8 mouse cellular contexts compared by ENCODE assay signal in the genomic region with DNA sequence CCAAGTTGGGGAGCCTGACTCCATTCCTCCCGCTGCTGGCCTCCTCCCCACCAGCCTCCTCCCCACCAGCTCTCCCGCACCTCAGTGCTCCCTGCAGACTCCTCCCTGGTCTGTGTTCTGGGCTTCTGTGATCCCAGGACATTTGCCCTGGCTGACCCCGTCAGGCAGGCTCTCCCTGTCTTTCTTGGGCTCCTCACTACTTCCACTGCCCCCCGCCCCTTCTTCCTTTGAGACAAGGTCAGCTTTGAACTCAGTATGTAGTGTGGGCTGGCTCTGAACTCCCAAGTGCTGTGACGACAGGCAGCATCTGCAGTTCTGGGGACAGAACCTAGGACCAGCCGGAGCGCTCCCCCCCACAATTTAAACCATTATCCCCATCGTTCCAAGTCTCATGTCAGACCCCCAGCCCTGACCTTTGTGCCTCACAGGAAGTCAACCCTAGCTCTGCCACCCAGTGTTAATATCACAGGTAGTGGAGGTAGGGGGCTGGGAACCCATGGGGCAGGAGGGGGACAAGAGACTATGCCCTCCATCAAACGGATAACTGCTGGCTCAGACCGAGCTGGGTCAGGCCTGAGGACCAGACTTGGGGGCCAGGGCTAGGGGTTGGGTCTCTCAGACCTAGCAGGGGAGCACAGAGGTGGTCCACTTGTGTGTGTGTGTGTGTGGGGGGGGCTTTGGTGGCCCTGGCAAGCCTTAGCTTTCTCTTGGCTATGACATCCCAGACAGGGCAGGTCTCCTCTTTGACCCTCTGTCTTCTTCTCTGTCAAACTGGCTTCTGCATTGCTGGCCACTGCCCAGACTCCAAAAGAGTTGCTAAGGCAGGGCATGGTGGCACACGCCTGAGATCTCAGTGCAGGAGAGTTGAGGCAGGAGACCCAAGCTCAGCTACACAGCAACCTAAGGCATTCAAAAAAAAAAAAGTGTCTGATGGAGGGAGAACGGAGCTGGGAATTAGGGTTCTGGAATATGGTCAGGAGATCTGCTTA. TPM values are rescaled to one million over a fixed set of nuclear protein-coding genes. Genes with fewer than 3 reads are reported as not detected.
DNase-seq lines count a peak whose midpoint lies in the region; ATAC-seq and TF ChIP-seq lines count a peak whose summit lies in the region.

No protein-coding gene starts in this region.

- no peaks in the 10 kb centered on the region for H3K27me3 ChIP-seq in kidney, adult 2 months (replicated peaks; ENCODE audit: control insufficient read depth, insufficient read depth, low read length)
- no peaks in the 10 kb centered on the region for H3K27me3 ChIP-seq in embryonic facial prominence, embryonic 12.5 days
- no peaks in the 10 kb centered on the region; the same call in 1 of the 2 replicates for H3K27me3 ChIP-seq in hindbrain, embryonic 11.5 days (ENCODE audit: control insufficient read depth, insufficient read depth, low read length)
- no peaks in the 10 kb centered on the region for H3K27me3 ChIP-seq in liver, embryonic 16.5 days (ENCODE audit: control insufficient read depth, insufficient read depth, low read depth, low read length)
- no peaks in the 10 kb centered on the region for H3K27me3 ChIP-seq in thymus, adult 2 months (ENCODE audit: control insufficient read depth, insufficient read depth, low read length)

- peak overlapping the region; percentile 87 for H3K27ac ChIP-seq in kidney, adult 2 months (ENCODE audit: insufficient read depth, low read depth, low read length)
- H3K27ac ChIP-seq in embryonic facial prominence, embryonic 12.5 days, result peak overlapping the region; percentile 84
- peak overlapping the region; percentile 37 for H3K27ac ChIP-seq in hindbrain, embryonic 11.5 days (ENCODE audit: low read depth, low read length)
- no peak overlapping the region for H3K27ac ChIP-seq in liver, embryonic 16.5 days (ENCODE audit: low read length)
- H3K27ac ChIP-seq in thymus, adult 2 months (ENCODE audit: control insufficient read depth, insufficient read depth, low read length), result no peak overlapping the region

- no peak for TF ChIP-seq POLR2A in kidney, adult 2 months (IDR thresholded peaks at IDR 0.05; ENCODE audit: low read depth, low read length)
- TF ChIP-seq POLR2A in thymus, adult 2 months (IDR thresholded peaks at IDR 0.05; ENCODE audit: control insufficient read depth, extremely low read depth, insufficient read depth, low read length, poor library complexity), result no peak

- peak overlapping the region; percentile 34 for H3K9ac ChIP-seq in embryonic facial prominence, embryonic 12.5 days
- H3K9ac ChIP-seq in hindbrain, embryonic 11.5 days (ENCODE audit: low read depth, low read length), result peak overlapping the region; percentile 54
- peak overlapping the region; percentile 21 for H3K9ac ChIP-seq in liver, embryonic 16.5 days (ENCODE audit: low read depth, low read length)

- peak overlapping the region; percentile 55 for H3K4me2 ChIP-seq in embryonic facial prominence, embryonic 12.5 days (replicated peaks)
- peak overlapping the region; percentile 73 for H3K4me2 ChIP-seq in hindbrain, embryonic 11.5 days (replicated peaks; ENCODE audit: low read depth, low read length)
- peak overlapping the region; percentile 70 for H3K4me2 ChIP-seq in liver, embryonic 16.5 days (ENCODE audit: low read depth, low read length)

- TF ChIP-seq CTCF in kidney, adult 2 months (conservative IDR thresholded peaks at IDR 0.05; ENCODE audit: insufficient read depth, insufficient read length, low read depth, low read length), result no peak
- TF ChIP-seq CTCF in thymus, adult 2 months (IDR thresholded peaks at IDR 0.05; ENCODE audit: borderline replicate concordance, control insufficient read depth, extremely low read depth, insufficient read depth, low read length, poor library complexity), result no peak

- DNase-seq in kidney, adult 2 months, result no peak
- no peak for DNase-seq in kidney, postnatal 10 days
- DNase-seq in hindbrain, embryonic 11.5 days (ENCODE audit: low spot score), result peak; percentile 16
- DNase-seq in spleen, postnatal 14 days (ENCODE audit: low spot score in 2 of 2), result no peak
- DNase-seq in thymus, adult 2 months, result no peak
- no peak for DNase-seq in thymus, postnatal 4 days

- WGBS in kidney, adult 2 months, result 38% methylated on average over 12 of the region's 12 CpGs
- WGBS in embryonic facial prominence, embryonic 12.5 days, result 43% methylated on average over 12 of the region's 12 CpGs
- 42% methylated on average over 12 of the region's 12 CpGs for WGBS in hindbrain, embryonic 11.5 days
- 47% methylated on average over 12 of the region's 12 CpGs for WGBS in liver, embryonic 16.5 days (ENCODE audit: insufficient replicate concordance)
- WGBS in thymus, adult 2 months, result 79% methylated on average over 12 of the region's 12 CpGs

- H3K4me1 ChIP-seq in kidney, adult 2 months (ENCODE audit: control insufficient read depth, insufficient read depth, low read length), result peaks cover 66% of the 10 kb centered on the region
- peaks cover 58% of the 10 kb centered on the region for H3K4me1 ChIP-seq in embryonic facial prominence, embryonic 12.5 days
- H3K4me1 ChIP-seq in hindbrain, embryonic 11.5 days (replicated peaks; ENCODE audit: control insufficient read depth, insufficient read depth, low read length), result peaks cover 20% of the 10 kb centered on the region
- H3K4me1 ChIP-seq in liver, embryonic 16.5 days (ENCODE audit: control insufficient read depth, low read depth, low read length), result peaks cover 32% of the 10 kb centered on the region
- H3K4me1 ChIP-seq in thymus, adult 2 months (replicated peaks; ENCODE audit: control insufficient read depth, insufficient read depth, low read length), result peaks cover 8% of the 10 kb centered on the region

- H3K36me3 ChIP-seq in kidney, adult 2 months (ENCODE audit: control insufficient read depth, insufficient read depth, low read length), result no peaks in the 10 kb centered on the region
- 0 out of 2 replicates have a peak, but pooled peaks cover 12% of the 10 kb centered on the region for H3K36me3 ChIP-seq in embryonic facial prominence, embryonic 12.5 days
- H3K36me3 ChIP-seq in hindbrain, embryonic 11.5 days (ENCODE audit: control insufficient read depth, insufficient read depth, low read length), result no peaks in the 10 kb centered on the region
- no peaks in the 10 kb centered on the region for H3K36me3 ChIP-seq in liver, embryonic 16.5 days (ENCODE audit: control insufficient read depth, insufficient read depth)
- H3K36me3 ChIP-seq in thymus, adult 2 months (ENCODE audit: control insufficient read depth, insufficient read depth, low read length), result no peaks in the 10 kb centered on the region

- ATAC-seq in embryonic facial prominence, embryonic 12.5 days (ENCODE audit: insufficient number of reproducible peaks, insufficient read depth, low FRiP score, low TSS enrichment), result no peak
- 0 out of 2 replicates have a peak, but pooled peaks have one; percentile 0 for ATAC-seq in hindbrain, embryonic 11.5 days (ENCODE audit: low FRiP score)
- no peak for ATAC-seq in liver, embryonic 16.5 days (ENCODE audit: low read depth)

- H3K9me3 ChIP-seq in embryonic facial prominence, embryonic 12.5 days, result no peaks in the 10 kb centered on the region
- no peaks in the 10 kb centered on the region for H3K9me3 ChIP-seq in hindbrain, embryonic 11.5 days (ENCODE audit: control insufficient read depth, low read length)
- H3K9me3 ChIP-seq in liver, embryonic 16.5 days (replicated peaks; ENCODE audit: control insufficient read depth, low read length), result no peaks in the 10 kb centered on the region

- H3K4me3 ChIP-seq in kidney, adult 2 months (ENCODE audit: insufficient read depth, low read depth, low read length), result no peak overlapping the region
- peak overlapping the region; percentile 28 for H3K4me3 ChIP-seq in embryonic facial prominence, embryonic 12.5 days
- H3K4me3 ChIP-seq in hindbrain, embryonic 11.5 days (ENCODE audit: low read depth, low read length), result peak overlapping the region; percentile 21; the same call in 1 of the 2 replicates
- peak overlapping the region; percentile 47 for H3K4me3 ChIP-seq in liver, embryonic 16.5 days (ENCODE audit: low read depth, low read length)
- no peak overlapping the region for H3K4me3 ChIP-seq in thymus, adult 2 months (ENCODE audit: control insufficient read depth, insufficient read depth, low read length)

RNA-seq across cellular contexts. Expression of a gene that starts 24.7 kb away (rescaled TPM):
- 693 and 694 TPM in 2 replicates for polyA plus RNA-seq in kidney, adult 2 months (2012; rRNA removed)
- polyA plus RNA-seq in embryonic facial prominence, embryonic 12.5 days (2016; fragmentation: Nextera tagmentation; extraction: Ambion mirVana), result 3.1 and 3.4 TPM in 2 replicates
- polyA plus RNA-seq in hindbrain, embryonic 11.5 days (2014; fragmentation: Nextera tagmentation; extraction: Ambion mirVana), result 2.7 and 4.1 TPM in 2 replicates
- polyA plus RNA-seq in liver, embryonic 16.5 days (2015; fragmentation: Nextera tagmentation; extraction: Ambion mirVana), result 1.7 and 4.1 TPM in 2 replicates
- polyA plus RNA-seq in thymus, adult 2 months (2012; rRNA removed), result 49.7 and 51.1 TPM in 2 replicates

RNA-seq across cellular contexts. Expression of a gene that starts 28.7 kb away (rescaled TPM):
- 1.0 and 2.8 TPM in 2 replicates for polyA plus RNA-seq in kidney, adult 2 months (2012; rRNA removed)
- 2.0 and 3.8 TPM in 2 replicates for polyA plus RNA-seq in embryonic facial prominence, embryonic 12.5 days (2016; fragmentation: Nextera tagmentation; extraction: Ambion mirVana)
- 0.49 and 1.0 TPM in 2 replicates for polyA plus RNA-seq in hindbrain, embryonic 11.5 days (2014; fragmentation: Nextera tagmentation; extraction: Ambion mirVana)
- 0.44 and 0.48 TPM in 2 replicates for polyA plus RNA-seq in liver, embryonic 16.5 days (2015; fragmentation: Nextera tagmentation; extraction: Ambion mirVana)
- polyA plus RNA-seq in thymus, adult 2 months (2012; rRNA removed), result 7.5 and 8.4 TPM in 2 replicates

RNA-seq across cellular contexts. Expression of a gene that starts 33.3 kb away (rescaled TPM):
- 2.1 and 2.3 TPM in 2 replicates for polyA plus RNA-seq in kidney, adult 2 months (2012; rRNA removed)
- polyA plus RNA-seq in embryonic facial prominence, embryonic 12.5 days (2016; fragmentation: Nextera tagmentation; extraction: Ambion mirVana), result 2.9 and 4.1 TPM in 2 replicates
- 2.2 and 3.2 TPM in 2 replicates for polyA plus RNA-seq in hindbrain, embryonic 11.5 days (2014; fragmentation: Nextera tagmentation; extraction: Ambion mirVana)
- polyA plus RNA-seq in liver, embryonic 16.5 days (2015; fragmentation: Nextera tagmentation; extraction: Ambion mirVana), result 0.54 and 0.55 TPM in 2 replicates
- 4.1 and 5.3 TPM in 2 replicates for polyA plus RNA-seq in thymus, adult 2 months (2012; rRNA removed)

RNA-seq across cellular contexts. Expression of a gene that starts 33.3 kb away (rescaled TPM):
- 60.6 and 79.8 TPM in 2 replicates for polyA plus RNA-seq in kidney, adult 2 months (2012; rRNA removed)
- polyA plus RNA-seq in embryonic facial prominence, embryonic 12.5 days (2016; fragmentation: Nextera tagmentation; extraction: Ambion mirVana), result 73.6 and 77.0 TPM in 2 replicates
- polyA plus RNA-seq in hindbrain, embryonic 11.5 days (2014; fragmentation: Nextera tagmentation; extraction: Ambion mirVana), result 44.8 and 52.6 TPM in 2 replicates
- polyA plus RNA-seq in liver, embryonic 16.5 days (2015; fragmentation: Nextera tagmentation; extraction: Ambion mirVana), result 46.3 and 48.3 TPM in 2 replicates
- polyA plus RNA-seq in thymus, adult 2 months (2012; rRNA removed), result 119 and 123 TPM in 2 replicates

RNA-seq across cellular contexts. Expression of a gene that starts 37.9 kb away (rescaled TPM):
- polyA plus RNA-seq in kidney, adult 2 months (2012; rRNA removed), result 64.7 and 82.5 TPM in 2 replicates
- 46.2 and 50.8 TPM in 2 replicates for polyA plus RNA-seq in embryonic facial prominence, embryonic 12.5 days (2016; fragmentation: Nextera tagmentation; extraction: Ambion mirVana)
- polyA plus RNA-seq in hindbrain, embryonic 11.5 days (2014; fragmentation: Nextera tagmentation; extraction: Ambion mirVana), result 10.9 and 11.9 TPM in 2 replicates
- polyA plus RNA-seq in liver, embryonic 16.5 days (2015; fragmentation: Nextera tagmentation; extraction: Ambion mirVana), result 10.2 and 12.0 TPM in 2 replicates
- polyA plus RNA-seq in thymus, adult 2 months (2012; rRNA removed), result 26.3 and 26.7 TPM in 2 replicates

Comparison
In these comparisons a context has a peak if more than half of its experiments do, and no peak if none do; other contexts are left out.
1. H3K27ac ChIP-seq: peak in kidney, adult 2 months (single experiment), embryonic facial prominence, embryonic 12.5 days (single experiment) and hindbrain, embryonic 11.5 days (single experiment); none in liver, embryonic 16.5 days (single experiment) and thymus, adult 2 months (single experiment).
2. H3K4me3 ChIP-seq: peak in embryonic facial prominence, embryonic 12.5 days (single experiment), hindbrain, embryonic 11.5 days (single experiment) and liver, embryonic 16.5 days (single experiment); none in kidney, adult 2 months (single experiment) and thymus, adult 2 months (single experiment).
3. RNA of a gene that starts 24.7 kb away (polyA plus RNA-seq): 693 to 694 TPM in kidney, adult 2 months; 49.7 to 51.1 TPM in thymus, adult 2 months, 1.7 to 4.1 TPM in liver, embryonic 16.5 days, 3.1 to 3.4 TPM in embryonic facial prominence, embryonic 12.5 days and 2.7 to 4.1 TPM in hindbrain, embryonic 11.5 days; every median in the first group is over 10 times any median in the second.
4. Peak in every context shown above with its lines, with median percentiles within 50 percentile points of each other: H3K4me2 ChIP-seq and H3K9ac ChIP-seq.